Mouse (Mus musculus) spleen, adult 2 months (tissue): ENCODE measurements around the gene Msantd3. TPM values are rescaled to one million over a fixed set of nuclear protein-coding genes. Genes with fewer than 3 reads are reported as not detected.

Source experiments
- DNase-seq, 2 experiments: peaks; one replicate each; pipeline versions ENCODE4 v3.0.0 to v3.0.0-alpha.2; 2012 to 2021; ENCODE audit warnings: low spot score in 2 of 2, low read depth in 1 of 2
- H3K27ac ChIP-seq: fragments of 200-500 bp; 2 replicates; pipeline ENCODE4 v1.5.1; 2012; ENCODE audit warnings: low read length, inconsistent platforms; ENCODE audit not compliant: insufficient read depth
- H3K27me3 ChIP-seq: fragments of 200-500 bp; 2 replicates; pipeline ENCODE4 v1.6.1; 2012; ENCODE audit warnings: mild to moderate bottlenecking, moderate library complexity, low read length, inconsistent platforms; ENCODE audit not compliant: control insufficient read depth, insufficient read depth
- H3K36me3 ChIP-seq: fragments of 200-500 bp; 2 replicates; pipeline ENCODE4 v1.6.1; 2012; ENCODE audit warnings: mild to moderate bottlenecking, low read length, inconsistent platforms; ENCODE audit not compliant: control insufficient read depth, insufficient read depth
- H3K4me1 ChIP-seq: fragments of 200-500 bp; 2 replicates; pipeline ENCODE4 v1.6.1; 2011; ENCODE audit warnings: inconsistent platforms; ENCODE audit not compliant: control insufficient read depth, insufficient read depth, insufficient read length
- H3K4me3 ChIP-seq: fragments of 200-500 bp; 2 replicates; pipeline ENCODE4 v1.5.1; 2011; ENCODE audit warnings: mild to moderate bottlenecking, inconsistent platforms; ENCODE audit not compliant: insufficient read depth, insufficient read length; ENCODE audit errors: extremely low read depth
- CTCF ChIP-seq: fragments of 200-500 bp; IDR thresholded peaks from 2 replicates; pipeline ENCODE4 v1.5.1; 2011; ENCODE audit warnings: mild to moderate bottlenecking, inconsistent platforms; ENCODE audit not compliant: insufficient read depth, insufficient read length, insufficient replicate concordance; ENCODE audit errors: extremely low read depth
- POLR2A ChIP-seq: fragments of 200-500 bp; IDR thresholded peaks from 2 replicates; pipeline ENCODE4 v1.6.1; 2011; ENCODE audit warnings: low read depth, low read length, inconsistent platforms
- WGBS: fragments of 180-500 bp; shearing (Covaris S2); methylation state at CpG from one replicate; pipeline ENCODE4 v1.1.7; 2018; 5-methylcytosine and 5-hydroxymethylcytosine counted together
- polyA plus RNA-seq: library from polyadenylated mRNA; depleted of rRNA; stranded (reverse); fragments of >200 nt; gene quantifications from 2 replicates; pipeline ENCODE4 v1.2.3, GENCODE M21; 2012

Msantd3 gene
- polyA plus RNA-seq, 1 experiment, result 0.60 TPM

DNA sequence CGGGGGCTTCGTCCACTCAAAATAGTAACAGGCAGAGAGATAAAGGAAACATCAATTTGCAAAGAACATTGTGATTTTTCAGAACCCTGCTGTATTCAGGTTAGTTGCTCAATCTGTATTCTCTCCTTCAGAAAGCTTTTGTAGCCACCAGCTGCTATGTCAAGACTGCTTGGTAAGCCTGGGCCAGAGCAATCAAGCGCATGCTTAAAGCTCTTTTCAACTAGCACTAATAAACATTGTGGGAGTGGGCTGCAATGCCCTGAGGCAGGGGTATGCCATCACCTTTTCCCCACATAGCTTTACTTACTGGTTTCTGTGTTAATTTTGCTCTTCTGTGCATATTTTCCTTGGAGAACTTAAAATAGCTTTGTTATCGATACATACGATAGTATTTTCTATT, 2.7 kb upstream of the Msantd3 start:
- 96% methylated on average over 5 of the region's 5 CpGs for WGBS
- Histone ChIP-seq H3K4me3 (no peak overlapping the region), H3K27me3 (peaks cover 8% of the 10 kb centered on the region), H3K4me1 (no peaks in the 10 kb centered on the region; the same call in 1 of the 2 replicates), H3K36me3 (no peaks in the 10 kb centered on the region), H3K27ac (no peak overlapping the region)
- TF ChIP-seq CTCF, result no peak
- no peak for TF ChIP-seq POLR2A
- DNase-seq, result no peak

DNA sequence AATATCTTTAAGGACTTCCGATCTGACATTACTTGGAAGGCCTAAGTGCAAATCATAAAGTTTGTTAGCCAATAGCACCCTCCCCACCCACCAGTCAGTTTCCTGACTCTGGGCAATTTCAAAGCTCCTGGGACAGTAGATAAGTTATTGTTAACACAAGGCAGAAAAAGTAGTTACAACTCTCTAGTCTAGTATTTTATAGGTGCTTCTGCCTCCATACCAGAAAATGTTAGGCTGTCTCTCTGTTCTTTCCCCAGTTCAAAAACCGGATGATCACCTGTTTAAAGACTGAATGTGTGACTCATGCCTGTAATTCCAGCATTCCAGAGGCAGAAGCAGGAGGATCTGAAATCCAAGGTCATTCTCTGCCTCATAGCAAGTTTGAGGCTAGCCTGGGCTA, 1.2 kb upstream of the Msantd3 start:
- H3K36me3 ChIP-seq, result no peaks in the 10 kb centered on the region
- no peak overlapping the region for H3K4me3 ChIP-seq
- WGBS, result 88% methylated on average over 2 of the region's 2 CpGs
- no peak for DNase-seq
- H3K27me3 ChIP-seq, result peaks cover 8% of the 10 kb centered on the region
- TF ChIP-seq CTCF (no peak), POLR2A (no peak)
- H3K27ac ChIP-seq, result no peak overlapping the region
- no peaks in the 10 kb centered on the region; the same call in 1 of the 2 replicates for H3K4me1 ChIP-seq

DNA sequence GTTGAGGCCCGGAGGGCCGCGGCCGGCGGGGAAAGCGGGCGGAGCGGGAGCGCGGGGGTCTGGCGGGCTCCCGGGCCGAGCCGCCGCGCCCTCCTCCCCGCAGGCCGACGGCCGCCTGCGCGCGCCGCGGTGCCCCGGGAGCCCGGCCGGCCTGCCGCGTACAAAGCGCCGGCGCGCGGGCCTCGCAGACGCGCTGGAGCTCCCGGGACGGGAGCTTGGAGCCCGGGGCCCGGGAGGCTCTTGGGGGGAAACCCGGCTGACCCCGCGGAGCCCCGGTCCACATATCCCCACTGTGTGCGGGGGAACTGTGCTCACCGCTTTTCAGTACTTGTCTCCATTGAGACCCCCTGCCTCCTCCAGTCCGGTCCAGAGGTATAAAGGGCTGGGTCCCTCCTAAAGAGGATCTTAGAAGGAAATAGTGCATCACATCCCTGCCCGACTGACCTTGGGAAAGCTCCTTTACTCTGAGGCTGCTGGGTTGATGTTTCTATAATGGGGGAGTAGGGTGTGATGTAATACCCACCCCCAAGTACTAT, 909 bp downstream of the Msantd3 start:
- no peak overlapping the region for H3K27ac ChIP-seq

DNA sequence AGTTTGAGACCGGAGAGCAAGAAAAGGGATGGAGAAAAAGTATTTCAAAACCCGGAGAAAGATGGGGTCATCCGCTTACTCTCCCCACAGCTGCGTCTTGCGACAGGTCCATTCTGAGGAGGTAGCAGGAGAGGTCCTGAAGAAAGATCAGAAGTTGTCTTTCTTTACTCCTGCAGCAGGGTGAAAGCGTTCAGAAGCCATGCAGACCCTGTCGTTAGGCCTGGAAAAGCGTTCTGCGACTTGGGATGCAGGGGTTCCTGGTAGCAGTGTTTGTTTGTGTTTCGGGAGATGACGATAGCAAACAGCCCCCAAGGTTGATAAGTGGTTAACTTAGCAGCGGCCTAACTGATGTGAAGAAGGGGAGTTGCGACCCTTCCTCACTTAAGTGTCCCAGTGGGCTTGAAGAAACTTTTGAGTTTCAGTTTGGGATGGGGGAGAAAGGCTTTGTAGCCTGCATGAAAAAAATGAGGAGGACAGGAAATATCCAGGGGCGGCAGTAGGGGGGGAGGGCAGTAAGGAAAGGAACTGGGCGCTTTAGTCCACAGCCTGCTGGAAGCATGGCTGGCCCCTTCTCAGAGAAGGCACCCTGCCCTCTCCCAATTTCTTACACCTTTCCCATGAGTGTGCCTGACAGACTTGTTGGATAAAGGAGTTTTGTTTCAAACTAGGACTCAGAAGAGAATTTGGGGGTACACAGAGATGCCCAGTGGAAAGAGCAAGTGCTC, 2.0 kb downstream of the Msantd3 start:
- H3K36me3 ChIP-seq, result no peaks in the 10 kb centered on the region
- H3K4me3 ChIP-seq, result no peak overlapping the region
- TF ChIP-seq CTCF, result no peak
- no peak for TF ChIP-seq POLR2A
- H3K27me3 ChIP-seq, result peaks cover 8% of the 10 kb centered on the region
- DNase-seq, result no peak
- 81% methylated on average over 15 of the region's 15 CpGs for WGBS
- H3K27ac ChIP-seq, result no peak overlapping the region
- H3K4me1 ChIP-seq, result no peaks in the 10 kb centered on the region; the same call in 1 of the 2 replicates

More for the DNA sequence above, 909 bp downstream of the Msantd3 start:
- TF ChIP-seq CTCF, result no peak
- TF ChIP-seq POLR2A, result no peak
- no peak for DNase-seq
- Histone ChIP-seq H3K36me3 (no peaks in the 10 kb centered on the region), H3K4me3 (peak overlapping the region; percentile 33; the same call in 1 of the 2 replicates), H3K4me1 (no peaks in the 10 kb centered on the region; the same call in 1 of the 2 replicates), H3K27me3 (peaks cover 8% of the 10 kb centered on the region)
- under 1% methylated on average over 33 of the region's 50 CpGs for WGBS

DNA sequence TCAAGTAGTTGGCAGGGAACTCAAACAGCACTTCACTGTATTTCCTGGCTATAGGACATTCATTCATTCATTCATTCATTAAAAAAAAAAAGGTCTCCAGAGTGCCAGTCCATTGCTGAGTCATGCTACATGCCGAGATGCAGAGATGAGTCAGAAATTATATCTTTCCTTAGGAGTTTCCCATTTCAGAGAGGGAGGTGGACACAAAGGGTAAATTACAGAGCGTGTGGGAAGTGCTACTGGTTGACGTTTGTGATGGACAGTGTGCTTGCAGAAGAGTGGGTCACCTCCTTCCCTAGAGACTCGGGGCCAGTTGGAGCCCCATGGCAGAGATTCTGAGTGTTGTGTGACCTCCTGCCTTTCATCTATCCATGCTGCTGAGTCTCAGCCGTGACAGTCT, 2.6 kb downstream of the Msantd3 start:
- H3K4me3 ChIP-seq, result no peak overlapping the region
- 72% methylated on average over 5 of the region's 5 CpGs for WGBS
- no peaks in the 10 kb centered on the region for H3K36me3 ChIP-seq
- peaks cover 8% of the 10 kb centered on the region for H3K27me3 ChIP-seq
- no peak for TF ChIP-seq CTCF
- TF ChIP-seq POLR2A, result no peak
- no peaks in the 10 kb centered on the region; the same call in 1 of the 2 replicates for H3K4me1 ChIP-seq
- no peak for DNase-seq
- no peak overlapping the region for H3K27ac ChIP-seq

DNA sequence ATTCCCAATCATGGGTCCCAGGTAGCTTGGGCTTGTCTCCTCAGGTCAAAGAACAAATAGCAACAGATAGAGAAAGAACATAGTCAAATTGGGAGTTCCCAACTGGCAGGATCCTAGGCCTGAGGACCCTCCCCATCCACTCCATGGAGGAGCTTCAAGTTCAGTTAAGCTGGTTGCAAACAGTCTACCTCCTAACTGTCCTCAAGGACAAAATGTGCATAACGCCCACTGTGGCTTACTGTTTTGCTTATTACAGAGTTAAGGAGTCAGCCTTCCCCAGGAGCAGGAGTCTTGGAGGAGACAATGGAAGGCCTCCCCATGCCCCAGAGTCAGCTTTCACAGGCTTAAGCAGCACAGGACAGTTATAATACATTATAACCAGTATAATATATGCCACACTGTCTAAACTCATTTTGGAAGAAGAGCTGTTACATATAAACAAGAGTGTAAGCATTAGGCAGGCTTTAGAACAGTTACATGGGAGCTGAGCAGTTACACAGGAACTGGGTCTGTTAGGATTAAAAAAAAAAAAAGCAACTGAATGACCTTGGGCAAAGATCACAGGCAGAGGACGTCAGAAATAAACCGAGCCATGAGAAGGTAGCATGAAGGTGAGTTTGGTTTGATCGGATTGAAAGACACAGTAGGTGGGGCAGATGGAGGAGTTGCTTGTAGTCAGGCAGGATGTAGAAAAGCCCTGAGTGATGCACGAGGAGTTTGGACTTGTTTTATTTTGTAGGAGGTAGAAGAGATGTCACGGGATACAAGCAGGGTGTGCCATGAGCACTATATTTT, 3.5 kb downstream of the Msantd3 start:
- Histone ChIP-seq H3K36me3 (no peaks in the 10 kb centered on the region), H3K27ac (no peak overlapping the region), H3K4me1 (no peaks in the 10 kb centered on the region; the same call in 1 of the 2 replicates), H3K27me3 (peaks cover 8% of the 10 kb centered on the region), H3K4me3 (no peak overlapping the region)
- DNase-seq, result no peak
- 85% methylated on average over 6 of the region's 6 CpGs for WGBS
- TF ChIP-seq POLR2A (no peak), CTCF (no peak)

DNA sequence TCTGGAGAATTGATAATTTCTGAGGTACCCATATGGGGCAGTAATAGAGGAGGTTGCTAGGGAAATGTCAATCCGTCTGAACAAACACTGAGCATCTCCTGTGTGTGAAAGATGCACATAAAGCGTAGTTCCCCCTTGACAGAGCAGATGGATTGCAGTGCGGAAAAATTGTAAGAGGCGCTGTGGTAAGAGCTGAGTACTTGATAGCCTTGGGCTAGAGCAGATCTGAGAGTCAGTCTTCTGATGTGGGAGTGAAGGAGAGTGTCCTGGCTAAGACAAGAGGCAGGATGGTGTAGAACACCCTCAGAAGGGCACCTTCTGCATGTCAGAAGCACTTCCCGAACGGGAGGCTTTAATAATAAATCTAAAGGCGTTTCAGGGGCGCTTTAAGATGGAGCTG, 4.4 kb downstream of the Msantd3 start:
- WGBS, result 94% methylated on average over 8 of the region's 8 CpGs
- no peak for DNase-seq

More for the DNA sequence above, 4.4 kb downstream of the Msantd3 start:
- Histone ChIP-seq H3K4me1 (no peaks in the 10 kb centered on the region; the same call in 1 of the 2 replicates), H3K36me3 (no peaks in the 10 kb centered on the region), H3K27me3 (peaks cover 8% of the 10 kb centered on the region), H3K4me3 (no peak overlapping the region), H3K27ac (no peak overlapping the region)
- TF ChIP-seq CTCF, result no peak
- TF ChIP-seq POLR2A, result no peak
